Mouse (Mus musculus) urinary bladder, postnatal 4 days (tissue): ENCODE data around the gene Ints11.

Source experiments
- DNase-seq, 2 experiments: peaks; one replicate each; pipeline ENCODE4 v3.0.0; 2021 to 2022; ENCODE audit warnings: low spot score in 2 of 2

The Ints11 gene

DNA sequence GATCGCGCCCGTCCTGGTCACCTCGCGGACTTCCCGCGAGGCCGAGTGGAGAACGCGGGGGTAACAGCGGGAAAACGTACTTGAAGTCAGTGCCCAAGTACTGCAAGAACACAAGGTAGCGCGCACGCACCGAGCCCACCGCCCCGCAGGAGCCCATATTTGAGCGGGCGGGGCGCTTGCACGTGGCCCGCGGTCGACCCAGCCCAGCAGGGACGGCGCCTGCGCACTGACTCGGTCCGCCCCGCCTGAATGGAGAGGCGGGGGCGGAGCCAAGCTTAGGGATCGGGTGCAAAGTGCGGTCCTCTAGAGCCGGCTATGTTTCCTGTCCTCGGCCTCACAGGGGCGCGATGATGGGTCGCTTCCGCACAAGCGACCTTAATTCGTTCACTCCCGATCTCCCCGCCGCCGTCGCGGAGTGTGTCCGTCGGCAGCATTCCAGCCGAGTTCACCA lies 22.2 kb downstream of the Ints11 start, which contains the start of the genes Pusl1 and Acap3:
Gene Pusl1 (minus strand): TSS at position 231 of the 451 bp plus-strand sequence.
Gene Acap3 (plus strand): TSS at position 272 of the 451 bp plus-strand sequence.
- peak; percentile 95 to 97 for DNase-seq

DNA sequence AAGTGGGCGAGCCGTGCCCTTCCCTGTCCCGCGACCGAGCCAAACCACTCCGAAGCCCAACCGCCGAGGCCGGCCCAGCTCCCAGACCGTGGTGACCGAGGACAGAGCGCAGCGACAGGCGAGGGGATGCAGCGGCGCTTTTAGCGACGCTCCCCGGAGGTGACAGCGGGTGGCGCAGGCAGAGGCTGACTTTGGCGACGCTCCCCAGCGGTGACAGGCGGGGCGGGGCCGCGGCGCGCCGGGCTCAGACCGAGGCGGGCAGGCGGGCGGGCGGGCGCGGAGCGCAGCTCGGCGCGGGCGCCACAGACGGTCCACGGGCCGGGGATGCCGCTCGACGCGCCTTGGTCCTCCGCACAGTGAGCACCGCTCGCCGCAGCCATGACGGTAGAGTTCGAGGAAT lies 22.7 kb downstream of the Ints11 start:
- DNase-seq: peak; percentile 81 to 84

DNA sequence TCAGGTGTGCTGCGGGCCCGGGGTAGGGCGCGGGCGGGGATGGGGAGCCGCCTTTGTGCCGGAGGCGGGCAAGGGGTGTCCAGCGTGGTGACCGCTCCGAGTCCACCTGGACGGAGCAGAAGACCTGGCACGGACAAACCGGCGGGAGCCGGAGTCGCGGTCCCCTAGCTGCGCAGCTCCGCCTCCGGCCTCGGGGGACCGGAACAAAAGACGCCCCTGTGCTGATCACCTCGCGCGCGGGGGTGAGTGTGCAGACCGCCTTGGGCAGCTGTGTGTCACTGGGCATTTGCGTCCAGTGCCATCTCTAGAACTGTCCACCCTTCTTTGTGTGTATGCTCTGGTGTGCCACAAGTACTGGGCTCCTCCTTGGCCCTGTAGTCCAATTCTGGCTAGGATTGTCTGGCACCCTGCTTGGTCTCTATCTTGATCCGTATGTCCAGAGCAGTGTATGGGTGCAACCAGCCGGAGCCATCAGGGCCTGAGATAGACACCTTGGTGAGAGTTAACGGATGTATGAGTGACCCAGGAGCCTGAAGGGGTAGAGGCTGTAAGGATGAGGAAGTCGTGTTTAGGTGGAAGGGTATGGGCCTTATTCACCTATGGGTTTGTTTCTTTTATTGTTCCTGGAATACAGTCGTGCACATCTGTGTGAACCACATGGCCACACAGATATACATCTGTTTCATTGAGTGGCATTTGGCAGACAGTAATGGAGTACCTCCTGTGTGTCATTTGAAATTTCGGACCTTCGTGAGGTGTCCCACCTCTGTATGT lies 23.3 kb downstream of the Ints11 start:
- DNase-seq: peak in 1 of 2 experiments; percentile 62

DNA sequence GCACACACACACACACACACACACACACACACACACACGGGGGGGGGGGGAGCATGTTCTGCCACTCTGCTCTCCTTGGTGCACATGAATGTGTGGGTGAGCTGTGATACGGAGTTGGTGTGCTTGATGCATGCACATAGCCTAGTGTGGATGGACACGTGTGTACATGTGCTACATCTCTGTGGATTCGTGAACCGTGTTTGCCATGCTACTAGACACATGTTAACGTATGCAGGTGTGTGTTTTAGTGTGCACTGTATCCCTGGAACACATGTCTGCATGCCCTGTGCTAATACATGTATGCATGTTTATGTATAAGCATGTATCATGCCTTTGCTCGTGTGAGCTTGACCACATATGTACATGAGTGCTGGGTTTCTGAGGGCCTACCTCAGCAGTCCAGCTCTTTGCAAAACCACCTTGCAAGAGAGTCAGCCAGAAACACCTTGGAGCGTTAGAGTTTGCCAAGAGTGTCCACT lies 23.9 kb downstream of the Ints11 start:
- DNase-seq: peak; percentile 13 to 28

DNA sequence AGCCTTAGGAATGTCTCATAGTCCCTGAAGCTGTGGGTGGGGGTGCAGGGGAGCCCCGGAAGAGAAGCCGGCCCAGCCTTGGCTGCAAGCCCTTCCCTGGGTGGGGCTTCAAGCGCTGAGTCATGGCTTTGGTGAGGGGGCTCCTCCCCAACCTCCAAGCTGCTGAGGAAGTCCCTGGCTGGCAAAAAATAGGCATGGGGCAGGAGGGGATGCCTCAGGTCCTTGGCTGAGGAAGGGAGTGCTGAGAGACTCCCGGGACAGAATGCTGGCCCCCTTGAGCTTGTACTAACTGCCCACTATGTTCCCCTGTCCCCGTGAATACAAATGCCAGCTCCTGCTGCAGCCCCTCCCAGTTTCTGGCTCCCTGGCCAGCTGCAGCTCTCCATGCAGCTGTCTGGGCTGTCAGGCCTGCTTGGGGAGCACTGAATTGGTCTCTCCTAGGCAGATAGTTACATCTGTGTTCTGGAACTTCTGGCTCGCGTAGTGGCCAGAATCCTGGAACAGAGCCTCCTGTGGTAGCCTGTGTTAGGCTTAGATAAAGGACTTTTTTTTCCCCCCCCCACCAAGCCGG lies 25.1 kb downstream of the Ints11 start:
- peak; percentile 75 to 76 for DNase-seq

DNA sequence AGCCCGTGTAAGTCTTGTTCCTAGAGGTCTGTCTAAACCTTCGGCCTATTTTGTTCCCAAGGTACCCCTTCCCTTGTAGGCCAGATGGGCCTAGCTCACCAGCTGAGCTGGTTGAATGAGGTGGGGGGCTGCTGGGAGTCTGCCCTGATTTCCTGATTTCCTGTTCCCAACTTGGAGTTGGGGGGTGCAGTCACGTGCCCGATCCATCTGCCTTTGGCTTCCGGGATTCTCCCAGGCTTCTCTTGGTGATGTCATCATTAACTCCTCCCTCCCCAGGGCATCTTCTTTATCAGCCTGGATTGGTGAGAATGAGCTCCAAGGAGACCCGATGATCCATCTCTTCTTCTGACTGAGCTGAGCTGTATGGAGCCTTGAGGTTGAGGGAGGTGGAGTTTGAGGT lies 25.9 kb downstream of the Ints11 start:
- DNase-seq: peak; percentile 40 to 70

DNA sequence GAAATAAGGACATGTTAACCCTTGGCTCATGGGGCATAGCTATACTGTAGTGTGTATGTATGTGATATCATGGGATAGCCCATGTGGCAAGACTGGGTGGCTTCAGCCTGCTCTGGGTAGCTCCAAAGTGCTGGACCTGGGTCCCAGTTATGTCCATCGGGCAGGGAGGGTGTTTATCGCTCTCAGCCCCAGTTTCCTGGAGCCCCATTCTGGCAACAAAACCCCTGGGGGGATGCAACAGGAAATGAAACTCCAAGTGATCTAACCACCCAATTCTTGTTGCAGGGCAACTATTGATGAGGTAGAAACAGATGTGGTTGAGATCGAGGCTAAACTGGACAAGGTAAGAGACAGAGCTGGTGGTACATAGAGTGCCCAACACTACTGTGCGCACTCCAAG lies 26.5 kb downstream of the Ints11 start:
- DNase-seq: peak; percentile 16 to 50

DNA sequence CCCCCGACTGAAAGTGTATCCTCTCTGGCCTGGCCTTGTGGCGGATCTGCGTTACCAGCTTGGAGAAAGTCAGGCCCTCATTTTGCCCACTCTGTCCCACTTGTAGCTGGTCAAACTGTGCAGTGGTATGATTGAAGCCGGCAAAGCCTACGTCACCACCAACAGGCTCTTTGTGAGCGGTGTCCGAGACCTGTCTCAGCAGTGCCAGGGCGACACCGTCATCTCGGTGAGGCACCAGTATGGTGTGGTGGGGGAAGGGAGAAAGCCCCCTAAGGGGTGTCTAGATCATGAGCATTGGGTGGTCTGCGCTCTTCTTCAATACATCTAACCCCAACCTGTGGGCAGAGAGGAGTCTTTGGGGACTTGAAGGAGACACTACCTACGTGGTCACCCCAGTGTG lies 27.1 kb downstream of the Ints11 start:
- DNase-seq: peak in 1 of 2 experiments; percentile 49

DNA sequence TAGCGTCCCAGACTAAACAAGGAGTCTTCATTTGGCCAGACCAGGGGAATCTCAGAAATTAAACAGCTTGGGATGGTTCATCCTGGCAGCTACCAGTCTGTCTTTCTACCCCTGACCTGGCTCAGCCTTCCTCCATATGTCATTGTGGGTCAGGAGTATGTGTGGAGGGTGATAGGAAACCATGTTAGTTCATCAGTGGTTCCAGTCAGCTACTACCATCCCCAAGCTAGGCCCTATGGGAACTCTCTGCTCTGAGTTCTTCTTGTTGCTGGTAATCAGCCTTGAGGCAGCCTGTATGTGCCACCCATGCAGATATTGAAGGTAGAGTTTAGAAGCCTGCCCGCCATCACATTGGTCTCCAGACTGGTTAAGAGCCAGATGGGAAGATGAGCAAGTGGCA lies 29.0 kb downstream of the Ints11 start:
- no peak for DNase-seq

DNA sequence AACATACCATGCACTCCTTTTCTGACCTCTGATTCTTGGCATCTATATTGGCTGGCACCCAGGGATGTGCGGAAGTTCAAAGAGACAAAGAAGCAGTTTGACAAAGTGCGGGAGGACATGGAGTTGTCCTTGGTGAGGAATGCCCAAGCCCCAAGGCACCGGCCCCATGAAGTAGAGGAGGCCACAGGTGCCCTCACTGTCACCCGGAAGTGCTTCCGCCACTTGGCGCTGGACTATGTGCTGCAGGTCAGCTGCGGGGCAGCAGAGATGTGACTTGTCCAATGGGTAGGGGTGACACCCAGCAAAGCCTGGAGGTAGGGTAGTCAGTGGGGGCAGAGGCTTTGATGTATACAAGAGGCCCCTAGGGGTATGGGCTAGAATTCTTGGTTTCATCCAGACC lies 30.0 kb downstream of the Ints11 start:
- peak in 1 of 2 experiments; percentile 57 for DNase-seq

DNA sequence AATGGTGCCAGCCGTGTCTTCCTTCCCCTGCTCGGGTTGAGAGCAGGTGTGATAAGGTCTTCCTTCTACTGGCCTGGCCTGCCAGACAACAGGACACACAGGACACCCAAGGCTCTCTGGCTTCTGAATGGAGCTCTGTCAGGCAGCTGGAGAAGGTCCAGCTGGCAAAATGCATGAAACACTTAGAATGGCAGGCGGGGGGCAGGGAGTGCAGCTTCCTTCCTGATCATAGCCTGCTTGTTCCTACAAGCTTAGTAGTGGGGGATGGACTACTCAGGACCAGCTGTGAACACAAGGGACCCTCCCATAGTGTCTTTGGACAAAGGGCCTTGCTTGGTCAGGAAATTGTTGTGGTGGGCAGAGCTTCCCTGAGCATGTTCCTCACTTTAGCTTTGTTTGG lies 31.9 kb downstream of the Ints11 start:
- DNase-seq: peak in 1 of 2 experiments; percentile 17

DNA sequence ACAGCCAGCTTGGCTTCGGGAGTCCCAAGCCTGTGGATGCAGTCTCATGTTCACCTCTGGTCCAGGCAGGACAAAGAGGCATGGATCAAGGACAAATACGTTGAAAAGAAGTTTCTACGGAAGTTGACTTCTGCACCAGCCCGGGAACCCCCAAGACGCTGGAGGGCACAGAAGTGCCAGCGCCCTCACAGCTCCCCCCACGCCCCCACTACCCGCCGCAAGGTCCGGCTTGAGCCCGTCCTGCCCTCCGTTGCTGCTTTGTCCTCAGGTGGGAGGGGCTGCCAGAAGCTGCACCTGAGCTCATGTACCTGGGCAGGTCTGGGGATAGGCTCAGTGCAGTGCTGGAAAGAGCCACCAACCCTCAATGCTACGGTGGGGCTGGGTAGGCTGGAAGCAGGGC lies 33.9 kb downstream of the Ints11 start:
- DNase-seq: peak; percentile 14 to 56

DNA sequence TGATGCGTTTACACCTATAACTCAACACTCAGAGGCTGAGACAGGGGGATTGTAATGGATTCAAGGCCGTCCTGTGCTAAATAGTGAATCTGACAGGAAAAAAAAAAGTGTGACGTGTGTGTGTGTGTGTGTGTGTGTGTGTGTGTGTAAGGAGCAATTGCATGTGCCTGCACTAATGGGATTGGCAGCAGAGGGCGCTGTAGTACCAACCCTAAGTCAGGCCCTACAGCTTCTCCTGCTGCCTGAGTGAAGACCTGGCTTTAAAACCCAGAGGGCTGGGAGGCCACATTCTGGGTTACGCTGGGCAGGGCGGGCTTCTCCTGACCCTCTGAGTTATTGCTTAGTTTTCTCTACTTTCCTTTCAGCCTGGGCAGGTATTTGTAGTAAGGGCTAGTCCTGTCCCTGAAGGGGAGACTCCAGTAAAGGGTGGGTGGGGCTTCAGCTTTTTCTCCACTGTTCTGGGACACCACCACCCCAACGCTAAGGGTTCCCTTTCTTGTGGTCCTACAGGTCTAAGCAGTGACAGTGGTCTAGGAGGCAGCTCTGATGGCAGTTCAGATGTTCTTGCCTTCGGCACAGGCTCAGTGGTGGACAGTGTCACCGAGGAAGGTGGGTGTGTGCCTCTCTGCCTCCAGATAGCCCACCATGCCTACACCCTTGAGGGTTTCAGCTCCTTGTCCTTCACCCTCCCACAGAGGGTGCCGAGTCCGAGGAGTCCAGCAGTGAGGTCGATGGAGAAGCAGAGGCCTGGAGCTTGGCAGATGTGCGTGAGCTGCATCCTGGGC lies 35.2 kb downstream of the Ints11 start:
- peak in 1 of 2 experiments; percentile 60 for DNase-seq

DNA sequence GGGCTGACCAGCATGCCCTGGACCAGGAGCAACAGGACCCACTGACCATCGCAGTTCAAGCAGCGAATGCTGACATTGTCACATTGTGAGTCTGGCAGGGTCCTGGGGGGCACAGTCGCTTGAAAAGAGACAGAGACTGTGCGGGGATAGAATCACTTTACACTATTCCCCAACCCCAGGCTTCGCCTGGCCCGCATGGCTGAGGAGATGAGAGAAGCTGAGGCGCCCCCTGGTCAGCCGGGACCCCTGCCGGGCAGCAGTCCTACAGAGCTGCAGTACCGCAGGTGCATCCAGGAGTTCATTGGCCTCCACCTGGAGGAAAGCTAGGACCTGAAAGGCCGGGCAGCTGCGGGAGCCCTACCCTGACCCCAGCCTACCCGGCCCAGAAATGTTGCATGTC lies 36.3 kb downstream of the Ints11 start:
- DNase-seq: peak in 1 of 2 experiments; percentile 58

DNA sequence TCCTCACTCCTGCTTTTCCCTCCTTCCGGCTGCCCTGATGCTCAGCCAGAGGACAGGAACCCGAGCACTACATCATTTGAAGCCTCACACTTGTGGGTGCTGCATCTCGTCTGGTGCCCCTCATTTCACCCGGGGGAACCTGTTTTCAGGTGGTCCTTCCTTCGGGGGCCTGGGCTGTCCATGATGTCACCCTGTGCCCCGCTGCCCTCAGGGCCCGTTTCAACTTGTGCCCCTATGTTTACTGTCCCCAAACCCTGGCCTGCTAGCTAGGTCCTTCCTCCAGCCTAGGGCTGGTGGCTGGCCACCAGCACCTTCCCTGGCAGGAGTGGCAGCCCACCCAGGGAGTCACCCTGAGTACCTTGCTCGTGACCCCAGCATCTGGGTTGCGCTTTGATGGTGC lies 36.8 kb downstream of the Ints11 start:
- peak in 1 of 2 experiments; percentile 55 for DNase-seq

DNA sequence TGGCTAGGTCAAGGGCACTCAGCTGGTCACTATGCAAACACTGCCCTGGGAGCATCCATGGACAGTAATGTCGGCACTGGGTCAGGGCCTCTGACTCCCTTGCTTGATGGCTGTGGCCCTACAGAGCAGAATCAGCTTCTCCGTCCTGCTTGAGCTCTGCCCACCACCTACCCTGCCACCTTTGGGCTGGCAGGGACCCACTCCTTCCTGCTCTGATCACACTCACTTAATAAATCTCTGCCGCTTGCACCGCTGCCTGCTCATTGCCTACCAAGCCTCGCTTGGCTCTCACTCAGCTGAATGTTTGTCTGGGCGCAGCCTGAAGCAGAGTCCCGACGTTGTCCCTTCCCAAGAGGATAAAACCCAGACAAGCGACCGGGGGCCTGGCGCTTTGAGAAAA lies 37.7 kb downstream of the Ints11 start:
- peak in 1 of 2 experiments; percentile 55 for DNase-seq

DNA sequence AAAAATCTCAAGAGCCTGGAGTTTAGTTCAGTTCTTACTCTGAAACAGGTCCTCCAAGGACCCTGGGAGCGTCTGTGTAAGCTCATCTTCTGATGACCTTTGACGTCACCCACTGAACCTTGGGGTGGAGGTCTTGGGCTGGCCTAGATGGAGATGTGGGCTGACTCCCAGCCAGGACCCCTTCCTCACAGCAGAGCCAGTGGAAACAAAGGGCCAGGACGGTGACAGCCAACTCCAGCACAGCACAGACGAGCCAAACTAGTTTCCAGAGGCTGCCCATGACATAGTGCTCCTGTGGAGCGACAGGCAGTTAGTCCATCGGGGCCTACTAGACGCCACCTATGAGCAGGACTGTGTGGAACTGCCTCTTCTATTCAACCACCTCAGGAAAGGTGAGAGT lies 38.9 kb downstream of the Ints11 start:
- no peak for DNase-seq

DNA sequence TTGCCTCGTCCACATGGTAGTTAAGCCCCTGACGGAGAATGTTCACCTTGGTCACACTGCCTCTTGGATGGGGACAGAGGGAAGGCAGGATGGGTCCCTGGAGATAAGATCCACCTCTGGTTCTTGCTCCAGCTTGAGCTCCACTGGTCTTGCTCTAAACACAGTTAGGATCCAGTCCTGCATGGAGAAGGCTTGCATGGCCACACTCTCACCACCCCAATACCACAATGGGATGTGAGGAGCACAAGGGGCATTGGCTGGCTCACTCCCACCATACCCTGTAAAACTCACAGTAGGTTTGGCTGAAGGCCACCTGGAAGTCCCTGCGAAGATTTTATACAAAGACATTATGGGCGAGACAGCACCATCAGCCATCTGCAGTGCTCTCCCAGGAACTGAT lies 39.4 kb downstream of the Ints11 start:
- no peak for DNase-seq

DNA sequence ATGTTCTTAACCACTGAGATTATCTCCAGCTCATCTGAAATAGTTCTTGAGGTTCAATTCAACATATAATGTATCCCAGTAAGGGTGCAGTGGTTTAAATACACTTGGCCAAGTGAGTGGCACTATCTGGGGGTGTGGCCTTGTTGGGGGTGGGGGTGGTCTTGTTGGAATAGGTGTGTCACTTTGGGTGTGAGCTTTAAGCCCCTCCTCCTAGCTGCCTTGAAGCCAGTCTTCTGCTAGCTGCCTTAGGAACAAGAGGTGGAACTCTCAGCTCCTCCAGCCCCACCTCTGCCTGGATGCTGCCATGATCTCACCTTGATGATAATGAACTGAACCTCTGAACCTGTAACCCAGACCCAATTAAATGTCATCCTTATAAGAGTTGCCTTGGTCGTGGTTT lies 62.7 kb downstream of the Ints11 start:
- DNase-seq: no peak
